Mouse (Mus musculus): ENCODE data around the gene Hes6. TPM values are rescaled to one million over a fixed set of nuclear protein-coding genes. Genes with fewer than 3 reads are reported as not detected.

Hes6 gene
- polyA plus RNA-seq, 1 experiment from 2014 or later: 67.3 TPM

DNA sequence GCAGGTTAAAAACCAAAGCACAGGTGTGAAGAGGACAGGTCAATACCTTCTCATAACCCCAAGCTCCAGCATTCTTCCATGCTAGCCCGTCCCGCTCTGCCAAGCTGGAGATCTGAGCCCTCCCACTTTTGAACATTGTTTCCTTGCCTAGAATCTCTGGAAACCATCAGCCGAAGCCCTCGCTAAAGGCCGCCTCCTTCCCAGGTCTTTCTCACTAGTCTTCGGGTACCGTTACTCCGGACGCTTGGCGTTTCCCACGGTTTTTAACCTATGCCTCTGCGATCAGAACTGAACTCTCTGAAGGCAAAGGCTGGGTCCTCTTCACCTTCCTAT, 15.9 kb downstream of the Hes6 start:
- under 1% methylated on average over 12 of the region's 12 CpGs for WGBS
- Histone ChIP-seq H3K27ac (replicated peaks in 1 of 2; ENCODE audit: control insufficient read depth in 1 of 2, insufficient read depth in 1 of 2, low read depth in 2 of 2, low read length in 2 of 2) (peak overlapping the region; percentile 72 to 86), H3K27me3 (ENCODE audit: control insufficient read depth, insufficient read depth, low read length) (no peaks in the 10 kb centered on the region), H3K4me2 (ENCODE audit: low read length) (peak overlapping the region; percentile 87), H3K4me3 (ENCODE audit: control insufficient read depth in 1 of 2, insufficient read depth in 1 of 2, low read depth in 1 of 2, low read length in 2 of 2) (peak overlapping the region; percentile 62 to 97), H3K9me3 (ENCODE audit: control insufficient read depth, low read length) (no peaks in the 10 kb centered on the region), H3K9ac (ENCODE audit: low read length) (peak overlapping the region; percentile 96), H3K36me3 (ENCODE audit: control insufficient read depth, insufficient read depth, low read length) (peaks cover 33% of the 10 kb centered on the region), H3K4me1 (ENCODE audit: control insufficient read depth in 2 of 2, insufficient read depth in 2 of 2, low read length in 2 of 2) (peaks cover 4 to 20% of the 10 kb centered on the region in 2 experiments; a peak in 3 of 4 replicates)
- no peak for ATAC-seq (ENCODE audit: insufficient number of reproducible peaks, insufficient read depth, low FRiP score, low read depth)

GRCm38 (mm10) chr1:91390369-91390768, 23.5 kb downstream of the Hes6 start:
- no peak overlapping the region for H3K27ac ChIP-seq (replicated peaks in 1 of 2; ENCODE audit: control insufficient read depth in 1 of 2, insufficient read depth in 1 of 2, low read depth in 2 of 2, low read length in 2 of 2)
- no peak for ATAC-seq (ENCODE audit: insufficient number of reproducible peaks, insufficient read depth, low FRiP score, low read depth)
- H3K36me3 ChIP-seq (ENCODE audit: control insufficient read depth, insufficient read depth, low read length): peaks cover 90% of the 10 kb centered on the region
- H3K4me3 ChIP-seq (ENCODE audit: control insufficient read depth in 1 of 2, insufficient read depth in 1 of 2, low read depth in 1 of 2, low read length in 2 of 2): no peak overlapping the region
- no peaks in the 10 kb centered on the region for H3K9me3 ChIP-seq (ENCODE audit: control insufficient read depth, low read length)
- H3K4me1 ChIP-seq (ENCODE audit: control insufficient read depth in 2 of 2, insufficient read depth in 2 of 2, low read length in 2 of 2): no peaks in the 10 kb centered on the region; a peak in 1 of 4 replicates
- H3K4me2 ChIP-seq (ENCODE audit: low read length): no peak overlapping the region
- no peaks in the 10 kb centered on the region for H3K27me3 ChIP-seq (ENCODE audit: control insufficient read depth, insufficient read depth, low read length)
- 96% methylated on average over 5 of the region's 5 CpGs for WGBS
- no peak overlapping the region for H3K9ac ChIP-seq (ENCODE audit: low read length)

- no peak overlapping the region for H3K9ac ChIP-seq (ENCODE audit: low read length)
- H3K9me3 ChIP-seq (ENCODE audit: control insufficient read depth, low read length): no peaks in the 10 kb centered on the region
- no peak overlapping the region for H3K27ac ChIP-seq (replicated peaks in 1 of 2; ENCODE audit: control insufficient read depth in 1 of 2, insufficient read depth in 1 of 2, low read depth in 2 of 2, low read length in 2 of 2)
- no peak overlapping the region for H3K4me3 ChIP-seq (ENCODE audit: control insufficient read depth in 1 of 2, insufficient read depth in 1 of 2, low read depth in 1 of 2, low read length in 2 of 2)
- H3K4me2 ChIP-seq (ENCODE audit: low read length): no peak overlapping the region
- peaks cover 7 to 15% of the 10 kb centered on the region in 2 experiments for H3K4me1 ChIP-seq (ENCODE audit: control insufficient read depth in 2 of 2, insufficient read depth in 2 of 2, low read length in 2 of 2)
- 84% methylated on average over 4 of the region's 4 CpGs for WGBS
- no peak for ATAC-seq (ENCODE audit: insufficient number of reproducible peaks, insufficient read depth, low FRiP score, low read depth)
- peaks cover 96% of the 10 kb centered on the region for H3K36me3 ChIP-seq (ENCODE audit: control insufficient read depth, insufficient read depth, low read length)
- H3K27me3 ChIP-seq (ENCODE audit: control insufficient read depth, insufficient read depth, low read length): no peaks in the 10 kb centered on the region
These were observed 32.8 kb downstream of the Hes6 start for GRCm38 (mm10) chr1:91381091-91381471.

DNA sequence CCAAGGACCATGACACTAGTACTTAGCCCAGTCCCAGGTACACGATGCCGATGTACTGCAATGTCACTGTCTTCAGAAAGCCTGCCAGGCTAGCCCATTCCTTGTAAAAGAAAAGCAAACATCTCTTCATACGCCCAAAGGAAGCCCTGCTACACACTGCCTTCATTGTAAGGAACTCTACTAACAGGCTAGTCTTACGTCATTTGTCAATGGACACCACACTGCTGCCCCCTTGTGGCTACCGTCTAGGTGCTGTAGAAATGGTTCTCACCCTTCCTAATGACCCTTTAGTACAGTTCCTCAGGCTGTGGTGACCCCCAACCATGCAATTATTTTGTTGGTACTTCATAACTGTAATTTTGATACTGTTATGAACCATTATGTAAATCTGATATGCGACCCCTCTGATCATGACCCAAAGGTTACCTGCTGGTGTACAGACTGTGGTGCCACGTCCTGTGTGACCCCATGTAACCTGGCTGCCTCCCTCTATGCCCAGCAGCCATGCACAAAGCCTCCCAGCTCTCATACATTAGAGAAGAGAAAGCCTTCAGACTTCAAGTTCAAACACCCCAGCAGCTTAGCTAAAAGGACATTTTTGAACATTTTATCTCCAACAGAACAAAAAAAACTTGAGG, 33.3 kb downstream of the Hes6 start:
- Histone ChIP-seq H3K4me1 (ENCODE audit: control insufficient read depth in 2 of 2, insufficient read depth in 2 of 2, low read length in 2 of 2) (peaks cover 7 to 15% of the 10 kb centered on the region in 2 experiments), H3K36me3 (ENCODE audit: control insufficient read depth, insufficient read depth, low read length) (peaks cover 96% of the 10 kb centered on the region), H3K4me3 (ENCODE audit: control insufficient read depth in 1 of 2, insufficient read depth in 1 of 2, low read depth in 1 of 2, low read length in 2 of 2) (no peak overlapping the region), H3K27me3 (ENCODE audit: control insufficient read depth, insufficient read depth, low read length) (no peaks in the 10 kb centered on the region), H3K4me2 (ENCODE audit: low read length) (no peak overlapping the region), H3K9me3 (ENCODE audit: control insufficient read depth, low read length) (no peaks in the 10 kb centered on the region), H3K9ac (ENCODE audit: low read length) (no peak overlapping the region), H3K27ac (replicated peaks in 1 of 2; ENCODE audit: control insufficient read depth in 1 of 2, insufficient read depth in 1 of 2, low read depth in 2 of 2, low read length in 2 of 2) (no peak overlapping the region)
- 57% methylated on average over 7 of the region's 7 CpGs for WGBS
- no peak for ATAC-seq (ENCODE audit: insufficient number of reproducible peaks, insufficient read depth, low FRiP score, low read depth)

DNA sequence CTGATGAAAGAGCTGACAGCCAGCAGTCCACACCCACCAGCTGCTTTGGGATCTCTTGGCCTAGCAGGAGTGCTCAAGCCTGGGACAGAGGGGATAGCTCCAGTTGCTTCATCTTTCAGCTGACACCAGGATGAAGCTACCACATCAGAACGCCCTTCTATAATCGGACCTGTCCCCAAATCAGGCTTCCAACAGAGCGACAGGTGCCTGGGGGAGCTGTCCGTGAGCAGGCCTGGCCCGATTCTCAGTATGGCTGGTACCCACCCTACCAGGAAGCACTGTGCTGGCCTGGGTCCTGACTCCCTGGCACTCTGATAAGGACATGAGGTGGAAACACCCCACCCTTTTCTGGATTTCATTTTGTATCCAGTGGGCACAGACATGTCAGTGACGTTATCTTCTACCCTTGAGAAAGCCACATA, 40.4 kb downstream of the Hes6 start:
- Histone ChIP-seq H3K27me3 (ENCODE audit: control insufficient read depth, insufficient read depth, low read length) (no peaks in the 10 kb centered on the region), H3K27ac (replicated peaks in 1 of 2; ENCODE audit: control insufficient read depth in 1 of 2, insufficient read depth in 1 of 2, low read depth in 2 of 2, low read length in 2 of 2) (no peak overlapping the region), H3K4me2 (ENCODE audit: low read length) (no peak overlapping the region), H3K4me3 (ENCODE audit: control insufficient read depth in 1 of 2, insufficient read depth in 1 of 2, low read depth in 1 of 2, low read length in 2 of 2) (no peak overlapping the region), H3K4me1 (ENCODE audit: control insufficient read depth in 2 of 2, insufficient read depth in 2 of 2, low read length in 2 of 2) (peaks cover 2 to 7% of the 10 kb centered on the region in 2 experiments), H3K9ac (ENCODE audit: low read length) (no peak overlapping the region), H3K36me3 (ENCODE audit: control insufficient read depth, insufficient read depth, low read length) (peaks cover 87% of the 10 kb centered on the region), H3K9me3 (ENCODE audit: control insufficient read depth, low read length) (no peaks in the 10 kb centered on the region)
- WGBS: 84% methylated on average over 6 of the region's 6 CpGs
- ATAC-seq (ENCODE audit: insufficient number of reproducible peaks, insufficient read depth, low FRiP score, low read depth): no peak

GRCm38 (mm10) chr1:91370055-91370454, 43.8 kb downstream of the Hes6 start:
- peaks cover 53% of the 10 kb centered on the region for H3K36me3 ChIP-seq (ENCODE audit: control insufficient read depth, insufficient read depth, low read length)
- peaks cover 8 to 14% of the 10 kb centered on the region in 2 experiments for H3K4me1 ChIP-seq (ENCODE audit: control insufficient read depth in 2 of 2, insufficient read depth in 2 of 2, low read length in 2 of 2)
- ATAC-seq (ENCODE audit: insufficient number of reproducible peaks, insufficient read depth, low FRiP score, low read depth): no peak

DNA sequence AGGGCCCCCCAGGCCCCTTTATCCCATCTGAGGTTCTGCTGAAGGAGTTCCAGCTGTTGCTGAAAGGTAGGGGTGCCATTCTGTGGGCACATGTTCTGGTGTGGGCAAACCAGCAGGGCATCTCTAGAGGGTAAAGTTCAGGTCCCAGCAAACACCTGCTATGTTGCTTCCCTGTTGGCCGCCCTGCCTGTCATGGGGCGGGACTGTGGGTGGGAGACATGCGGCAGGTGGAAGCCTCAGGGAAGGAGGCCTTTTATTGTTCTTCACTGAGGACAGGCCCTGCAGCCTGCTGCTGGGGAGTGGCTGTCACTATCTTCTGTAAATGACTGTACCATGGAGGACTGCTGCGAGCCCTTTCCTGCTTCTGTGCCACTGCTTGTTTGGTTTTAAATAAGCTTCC, 44.4 kb downstream of the Hes6 start:
- peaks cover 8 to 14% of the 10 kb centered on the region in 2 experiments for H3K4me1 ChIP-seq (ENCODE audit: control insufficient read depth in 2 of 2, insufficient read depth in 2 of 2, low read length in 2 of 2)
- H3K27me3 ChIP-seq (ENCODE audit: control insufficient read depth, insufficient read depth, low read length): no peaks in the 10 kb centered on the region; the same call in 1 of the 2 replicates
- H3K9ac ChIP-seq (ENCODE audit: low read length): no peak overlapping the region
- 75% methylated on average over 4 of the region's 4 CpGs for WGBS
- 0 out of 2 replicates have a peak, but pooled peaks cover 1% of the 10 kb centered on the region for H3K9me3 ChIP-seq (ENCODE audit: control insufficient read depth, low read length)
- ATAC-seq (ENCODE audit: insufficient number of reproducible peaks, insufficient read depth, low FRiP score, low read depth): no peak
- no peak overlapping the region for H3K27ac ChIP-seq (replicated peaks in 1 of 2; ENCODE audit: control insufficient read depth in 1 of 2, insufficient read depth in 1 of 2, low read depth in 2 of 2, low read length in 2 of 2)
- no peak overlapping the region for H3K4me2 ChIP-seq (ENCODE audit: low read length)
- no peak overlapping the region for H3K4me3 ChIP-seq (ENCODE audit: control insufficient read depth in 1 of 2, insufficient read depth in 1 of 2, low read depth in 1 of 2, low read length in 2 of 2)
- H3K36me3 ChIP-seq (ENCODE audit: control insufficient read depth, insufficient read depth, low read length): peaks cover 47% of the 10 kb centered on the region

More at GRCm38 (mm10) chr1:91370055-91370454, 43.8 kb downstream of the Hes6 start:
- Histone ChIP-seq H3K9ac (ENCODE audit: low read length) (no peak overlapping the region), H3K4me3 (ENCODE audit: control insufficient read depth in 1 of 2, insufficient read depth in 1 of 2, low read depth in 1 of 2, low read length in 2 of 2) (no peak overlapping the region), H3K27ac (replicated peaks in 1 of 2; ENCODE audit: control insufficient read depth in 1 of 2, insufficient read depth in 1 of 2, low read depth in 2 of 2, low read length in 2 of 2) (no peak overlapping the region), H3K9me3 (ENCODE audit: control insufficient read depth, low read length) (no peaks in the 10 kb centered on the region), H3K4me2 (ENCODE audit: low read length) (no peak overlapping the region), H3K27me3 (ENCODE audit: control insufficient read depth, insufficient read depth, low read length) (no peaks in the 10 kb centered on the region; the same call in 1 of the 2 replicates)
- 78% methylated on average over 23 of the region's 23 CpGs for WGBS

DNA sequence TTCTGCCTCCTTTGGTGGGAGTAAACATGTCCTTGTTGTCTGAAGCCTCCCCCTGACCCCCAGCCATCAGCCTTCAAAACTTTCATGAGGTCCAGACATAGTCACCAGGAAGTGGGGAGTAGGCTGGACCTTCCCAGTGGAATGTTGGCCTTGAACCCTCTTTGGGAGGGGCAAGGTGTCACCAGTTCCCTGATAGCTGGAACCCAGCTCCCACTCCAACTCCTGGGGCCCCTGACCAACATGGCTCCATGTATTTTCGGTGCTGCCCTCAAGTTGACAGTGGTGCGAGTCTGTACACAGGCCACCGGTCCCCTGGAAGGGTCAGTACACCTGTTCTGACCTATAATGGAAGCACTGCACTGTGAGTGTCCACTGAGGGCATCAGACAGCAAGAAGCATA, 46.5 kb downstream of the Hes6 start:
- WGBS: 89% methylated on average over 3 of the region's 3 CpGs
- peaks cover 8 to 14% of the 10 kb centered on the region in 2 experiments for H3K4me1 ChIP-seq (ENCODE audit: control insufficient read depth in 2 of 2, insufficient read depth in 2 of 2, low read length in 2 of 2)
- H3K36me3 ChIP-seq (ENCODE audit: control insufficient read depth, insufficient read depth, low read length): peaks cover 31% of the 10 kb centered on the region
- H3K4me2 ChIP-seq (ENCODE audit: low read length): no peak overlapping the region
- H3K27me3 ChIP-seq (ENCODE audit: control insufficient read depth, insufficient read depth, low read length): no peaks in the 10 kb centered on the region; the same call in 1 of the 2 replicates
- no peak for ATAC-seq (ENCODE audit: insufficient number of reproducible peaks, insufficient read depth, low FRiP score, low read depth)
- H3K9me3 ChIP-seq (ENCODE audit: control insufficient read depth, low read length): peaks cover 12% of the 10 kb centered on the region; the same call in 1 of the 2 replicates
- no peak overlapping the region for H3K27ac ChIP-seq (replicated peaks in 1 of 2; ENCODE audit: control insufficient read depth in 1 of 2, insufficient read depth in 1 of 2, low read depth in 2 of 2, low read length in 2 of 2)
- no peak overlapping the region for H3K9ac ChIP-seq (ENCODE audit: low read length)
- no peak overlapping the region for H3K4me3 ChIP-seq (ENCODE audit: control insufficient read depth in 1 of 2, insufficient read depth in 1 of 2, low read depth in 1 of 2, low read length in 2 of 2)

Data from heart, embryonic 14.5 days (tissue).